Mouse (Mus musculus) kidney, embryonic 15.5 days (tissue): Measurements from ENCODE around the gene Sptbn4. TPM values are rescaled to one million over a fixed set of nuclear protein-coding genes. Genes with fewer than 3 reads are reported as not detected.

Experiments used
- ATAC-seq: fragments of 200-750 bp; cut with Nextera tagmentation; replicated peaks from 2 replicates; pipeline ENCODE4 v1.8.0; 2017; ENCODE audit warnings: moderate TSS enrichment; ENCODE audit not compliant: low FRiP score
- H3K27ac ChIP-seq: fragments of 300-500 bp; sonication (generic); 2 replicates; pipeline ENCODE4 v1.5.1; 2015; ENCODE audit warnings: mild to moderate bottlenecking, inconsistent platforms
- H3K27me3 ChIP-seq: fragments of 300-500 bp; sonication (generic); 2 replicates; pipeline ENCODE4 v1.6.1; 2015; ENCODE audit warnings: inconsistent platforms
- H3K36me3 ChIP-seq: fragments of 300-500 bp; sonication (generic); 2 replicates; pipeline ENCODE4 v1.6.1; 2015; ENCODE audit warnings: inconsistent platforms
- H3K4me1 ChIP-seq: fragments of 300-500 bp; sonication (generic); 2 replicates; pipeline ENCODE4 v1.6.1; 2015; ENCODE audit warnings: inconsistent platforms
- H3K4me2 ChIP-seq: fragments of 300-500 bp; sonication (generic); 2 replicates; pipeline ENCODE4 v1.6.1; 2015; ENCODE audit warnings: moderate library complexity, mild to moderate bottlenecking, inconsistent platforms
- H3K4me3 ChIP-seq: fragments of 300-500 bp; sonication (generic); replicated peaks from 2 replicates; pipeline ENCODE4 v1.5.1; 2015; ENCODE audit warnings: mild to moderate bottlenecking, inconsistent platforms
- H3K9ac ChIP-seq: fragments of 300-500 bp; sonication (generic); 2 replicates; pipeline ENCODE4 v1.6.1; 2015; ENCODE audit warnings: mild to moderate bottlenecking, inconsistent platforms
- H3K9me3 ChIP-seq: fragments of 300-500 bp; sonication (generic); replicated peaks from 2 replicates; pipeline ENCODE4 v1.6.1; 2016; ENCODE audit warnings: inconsistent platforms
- WGBS: fragments of 180-500 bp; shearing (Covaris S2); methylation state at CpG from one replicate; pipeline ENCODE4 v1.1.7; 2015; ENCODE audit warnings: mixed read lengths; 5-methylcytosine and 5-hydroxymethylcytosine counted together
- polyA plus RNA-seq: library from polyadenylated mRNA; unstranded; fragments of >200 nt; fragmentation: Nextera tagmentation; extraction: Ambion mirVana; gene quantifications from 2 replicates; pipeline ENCODE4 v1.2.1, GENCODE M21; 2015

Sptbn4 gene
- polyA plus RNA-seq, 1 experiment from 2014 or later: 0.39 TPM

DNA sequence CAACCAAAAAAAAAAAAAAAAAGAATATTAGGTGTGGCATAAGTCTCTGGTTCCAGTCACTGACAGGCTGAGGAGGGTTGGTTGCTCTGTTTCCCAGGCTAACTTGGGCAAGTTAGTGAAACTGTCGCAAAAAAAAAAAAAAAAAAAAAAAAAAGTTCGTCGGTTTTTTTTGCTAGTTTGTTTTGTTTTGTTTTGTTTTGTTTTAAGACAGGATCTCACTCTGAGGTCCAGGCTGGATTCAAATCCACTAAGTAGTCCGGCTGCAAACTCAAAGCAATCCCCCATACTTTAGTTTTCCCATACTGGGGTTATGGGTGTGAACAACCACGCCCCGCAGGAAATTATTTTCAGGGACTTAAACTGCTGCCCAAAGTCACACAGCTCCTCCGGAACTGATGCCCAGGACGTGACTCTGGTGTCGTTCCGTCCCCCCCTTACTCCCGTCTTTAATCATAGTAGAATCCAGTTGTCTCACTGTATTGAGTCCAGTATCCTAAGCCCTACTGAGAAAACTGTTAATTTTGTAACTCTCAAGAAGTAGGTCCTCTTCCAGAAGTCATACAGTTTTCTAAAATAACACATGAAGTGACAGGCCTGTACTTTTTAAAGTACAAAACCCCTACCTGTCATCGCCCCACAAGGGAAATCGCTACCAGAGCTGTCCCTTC, 38.8 kb upstream of the Sptbn4 start:
- ATAC-seq: no peak

DNA sequence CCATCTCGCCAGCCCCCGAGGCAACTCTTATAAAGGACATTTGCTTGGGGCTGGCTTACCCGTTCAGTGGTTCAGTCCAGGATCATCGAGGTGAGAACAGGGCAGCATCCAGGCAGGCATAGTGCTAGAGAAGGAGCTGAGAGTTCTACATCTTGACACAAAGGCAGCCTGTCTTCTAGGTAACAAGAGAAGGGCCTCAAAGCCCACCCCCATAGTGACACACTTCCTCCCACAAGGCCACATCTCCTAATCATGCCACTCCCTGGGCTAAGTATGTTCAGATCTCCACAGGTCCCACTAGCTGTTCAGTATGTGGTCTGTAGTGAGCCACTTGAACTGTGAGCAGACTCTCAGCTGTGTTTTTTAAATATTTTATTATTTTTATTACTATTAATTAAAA, 36.4 kb upstream of the Sptbn4 start:
- Histone ChIP-seq H3K27me3 (no peaks in the 10 kb centered on the region), H3K9me3 (no peaks in the 10 kb centered on the region), H3K4me1 (peaks cover 43% of the 10 kb centered on the region), H3K27ac (no peak overlapping the region), H3K36me3 (0 out of 2 replicates have a peak, but pooled peaks cover 4% of the 10 kb centered on the region), H3K4me3 (no peak overlapping the region), H3K9ac (no peak overlapping the region), H3K4me2 (no peak overlapping the region)
- ATAC-seq: no peak
- 90% methylated on average over 4 of the region's 4 CpGs for WGBS

More for the DNA sequence above, 38.8 kb upstream of the Sptbn4 start:
- Histone ChIP-seq H3K4me1 (peaks cover 54% of the 10 kb centered on the region), H3K27me3 (no peaks in the 10 kb centered on the region), H3K4me3 (peak overlapping the region; percentile 81), H3K9me3 (no peaks in the 10 kb centered on the region), H3K4me2 (peak overlapping the region; percentile 74), H3K9ac (peak overlapping the region; percentile 50), H3K27ac (peak overlapping the region; percentile 99), H3K36me3 (peaks cover 9% of the 10 kb centered on the region)
- 1% methylated on average over 13 of the region's 13 CpGs for WGBS

DNA sequence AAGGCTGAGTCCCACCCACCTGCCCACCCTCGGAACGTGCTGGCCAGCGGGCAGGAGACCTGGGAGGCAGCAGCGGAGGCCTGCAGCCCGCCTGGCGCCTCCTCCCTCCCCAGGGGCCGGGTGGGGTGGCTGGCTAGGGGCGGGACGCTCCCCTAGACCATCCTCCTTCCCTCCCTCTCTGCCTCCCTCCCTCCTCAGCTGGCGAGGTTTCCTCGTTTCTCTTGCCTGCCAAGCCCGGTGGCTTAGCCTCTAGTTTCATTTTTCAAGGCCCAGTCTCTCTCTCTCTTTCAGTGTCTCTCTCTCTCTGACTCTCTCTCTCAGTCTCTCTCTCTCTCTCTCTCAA, 34.1 kb upstream of the Sptbn4 start:
- H3K27me3 ChIP-seq: no peaks in the 10 kb centered on the region
- ATAC-seq: peak; percentile 95
- H3K36me3 ChIP-seq: peaks cover 24% of the 10 kb centered on the region
- WGBS: 0% methylated on average over 8 of the region's 12 CpGs
- H3K4me1 ChIP-seq: peaks cover 47% of the 10 kb centered on the region
- H3K9me3 ChIP-seq: no peaks in the 10 kb centered on the region
- peak overlapping the region; percentile 43 for H3K9ac ChIP-seq
- H3K4me3 ChIP-seq: peak overlapping the region; percentile 36
- peak overlapping the region; percentile 89 for H3K27ac ChIP-seq
- peak overlapping the region; percentile 58 for H3K4me2 ChIP-seq

DNA sequence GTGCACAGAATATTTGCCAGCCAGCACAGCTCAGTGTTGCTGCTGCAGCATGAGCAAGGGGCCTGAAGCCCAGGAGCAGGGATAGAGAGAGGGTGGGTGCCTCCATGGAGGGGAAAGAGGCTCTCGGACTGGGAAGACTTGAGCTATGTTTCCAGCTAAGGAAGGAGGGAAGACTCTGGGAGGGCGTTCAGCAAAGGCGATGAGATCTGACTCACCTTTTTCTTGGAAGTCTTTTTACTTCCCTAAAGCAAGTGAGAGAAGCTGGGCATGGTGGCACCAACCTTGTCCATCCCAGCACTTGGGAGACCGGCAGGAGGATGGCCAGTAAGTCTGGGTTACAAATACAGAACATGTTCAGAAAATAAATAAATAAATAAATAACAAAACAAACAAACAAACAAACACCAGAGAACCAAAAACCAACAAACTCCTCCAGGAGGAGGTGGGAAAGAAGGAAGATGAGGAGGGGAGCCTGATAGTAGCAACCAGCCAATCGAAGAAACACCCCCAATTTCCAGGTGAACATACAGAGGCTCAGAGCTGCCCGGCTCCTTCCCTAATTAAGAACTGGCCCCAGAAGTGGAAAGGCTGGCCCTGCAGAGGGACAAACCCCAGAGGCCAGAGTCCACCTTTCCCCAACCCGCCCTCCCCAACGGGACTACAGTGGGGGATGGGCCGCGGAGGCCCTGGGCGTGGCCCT, 33.6 kb upstream of the Sptbn4 start:
- H3K4me1 ChIP-seq: peaks cover 51% of the 10 kb centered on the region
- H3K9ac ChIP-seq: peak overlapping the region; percentile 43
- H3K36me3 ChIP-seq: peaks cover 29% of the 10 kb centered on the region
- H3K27ac ChIP-seq: peak overlapping the region; percentile 89
- ATAC-seq: no peak; the same call in 1 of the 2 replicates
- WGBS: 13% methylated on average over 10 of the region's 11 CpGs
- peak overlapping the region; percentile 36 for H3K4me3 ChIP-seq
- H3K9me3 ChIP-seq: no peaks in the 10 kb centered on the region
- H3K27me3 ChIP-seq: no peaks in the 10 kb centered on the region
- peak overlapping the region; percentile 58 for H3K4me2 ChIP-seq

DNA sequence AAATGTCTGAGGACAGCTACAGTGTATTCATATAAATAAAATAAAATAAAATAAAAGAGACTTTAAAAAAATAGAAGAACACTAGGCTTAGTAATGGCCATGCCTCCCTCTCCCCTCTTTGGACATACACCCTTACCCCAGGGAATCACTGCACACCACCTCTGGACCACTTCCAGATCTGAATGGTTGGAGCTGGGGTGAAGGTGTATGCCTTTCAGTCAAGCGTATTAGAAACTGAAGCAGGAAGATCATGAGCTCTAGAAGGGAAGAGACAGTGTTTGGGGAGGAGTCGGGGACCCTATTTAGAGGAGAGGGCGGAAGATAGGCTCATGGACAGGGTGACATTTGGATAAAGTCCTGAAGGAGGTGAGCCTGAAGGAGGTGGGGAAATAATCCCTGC, 33.0 kb upstream of the Sptbn4 start:
- WGBS: 86% methylated on average over 3 of the region's 3 CpGs
- Histone ChIP-seq H3K27ac (peak overlapping the region; percentile 89), H3K9ac (no peak overlapping the region), H3K9me3 (no peaks in the 10 kb centered on the region), H3K36me3 (peaks cover 33% of the 10 kb centered on the region), H3K4me1 (peaks cover 49% of the 10 kb centered on the region), H3K4me3 (peak overlapping the region; percentile 36), H3K27me3 (no peaks in the 10 kb centered on the region), H3K4me2 (peak overlapping the region; percentile 58)
- no peak for ATAC-seq

DNA sequence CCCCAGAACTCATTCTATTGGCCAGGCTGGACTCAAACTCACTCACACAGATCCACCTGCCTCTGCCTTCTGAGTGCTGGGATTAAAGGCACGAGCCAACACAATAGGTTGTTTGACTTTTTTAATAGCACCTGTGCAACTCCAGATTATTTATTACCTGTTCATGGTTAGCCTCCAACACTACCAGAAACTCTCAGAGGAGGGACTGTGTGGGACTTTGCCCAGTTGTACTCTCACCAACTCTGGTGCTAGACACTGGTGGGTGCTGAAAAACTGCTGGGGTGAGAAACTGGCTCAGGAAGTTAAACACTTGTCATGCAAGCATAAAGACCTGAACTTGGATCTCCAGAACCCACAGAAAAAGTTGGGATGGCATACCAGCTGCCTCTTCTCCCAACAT, 32.3 kb upstream of the Sptbn4 start:
- Histone ChIP-seq H3K27me3 (no peaks in the 10 kb centered on the region), H3K4me3 (no peak overlapping the region), H3K27ac (peak overlapping the region; percentile 89), H3K4me1 (peaks cover 55% of the 10 kb centered on the region), H3K36me3 (peaks cover 33% of the 10 kb centered on the region), H3K4me2 (no peak overlapping the region), H3K9ac (no peak overlapping the region), H3K9me3 (no peaks in the 10 kb centered on the region)
- WGBS: 49% methylated on average over 1 of the region's 1 CpGs
- no peak for ATAC-seq

DNA sequence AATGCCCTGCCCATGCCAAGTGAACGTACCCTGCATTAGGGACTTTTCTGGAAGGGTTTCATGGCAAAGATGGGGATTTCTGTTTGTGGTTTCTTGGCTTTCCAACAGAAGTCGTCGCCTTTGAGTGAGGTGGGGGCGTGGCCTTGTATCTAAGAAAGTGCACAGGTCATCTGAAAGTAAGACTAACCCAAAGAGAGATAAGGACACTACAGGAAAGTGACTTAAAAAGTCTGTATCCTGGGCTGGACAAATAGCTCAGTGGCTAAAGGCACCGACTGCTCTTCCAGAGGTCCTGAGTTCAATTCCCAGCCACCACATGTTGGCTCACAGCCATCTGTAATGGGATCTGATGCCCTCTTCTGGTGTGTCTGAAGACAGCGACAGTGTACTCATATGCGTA, 31.1 kb upstream of the Sptbn4 start:
- Histone ChIP-seq H3K27me3 (no peaks in the 10 kb centered on the region), H3K9ac (no peak overlapping the region), H3K9me3 (no peaks in the 10 kb centered on the region), H3K27ac (peak overlapping the region; percentile 45; the same call in 1 of the 2 replicates), H3K36me3 (peaks cover 33% of the 10 kb centered on the region), H3K4me3 (no peak overlapping the region), H3K4me1 (peaks cover 55% of the 10 kb centered on the region), H3K4me2 (no peak overlapping the region)
- no peak for ATAC-seq
- WGBS: 71% methylated on average over 7 of the region's 7 CpGs

DNA sequence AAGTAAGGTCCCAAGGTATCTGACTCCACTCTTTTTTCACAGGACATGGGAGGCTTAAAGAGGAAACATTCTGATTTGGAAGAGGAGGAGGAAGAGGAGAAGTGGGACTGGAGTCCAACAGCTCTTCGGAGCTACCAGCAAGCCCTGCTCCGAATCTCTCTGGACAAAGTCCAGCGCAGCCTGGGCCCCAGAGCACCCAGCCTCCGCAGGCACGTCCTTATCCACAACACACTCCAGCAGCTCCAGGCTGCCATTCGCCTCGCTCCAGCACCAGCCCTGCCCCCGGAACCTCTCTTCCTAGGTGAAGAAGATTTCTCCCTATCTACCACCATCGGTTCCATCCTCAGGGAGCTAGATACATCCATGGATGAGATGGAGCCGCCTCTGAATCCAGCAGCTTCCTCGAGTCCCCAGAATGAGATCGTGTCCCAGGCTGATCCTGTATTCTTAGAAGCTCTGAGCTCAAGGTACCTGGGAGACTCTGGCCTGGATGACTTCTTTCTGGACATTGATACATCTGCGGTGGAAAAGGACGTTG, 28.7 kb upstream of the Sptbn4 start:
- peaks cover 45% of the 10 kb centered on the region for H3K4me1 ChIP-seq
- no peak overlapping the region for H3K9ac ChIP-seq
- no peaks in the 10 kb centered on the region for H3K9me3 ChIP-seq
- WGBS: 93% methylated on average over 14 of the region's 14 CpGs
- H3K36me3 ChIP-seq: peaks cover 33% of the 10 kb centered on the region
- H3K4me3 ChIP-seq: no peak overlapping the region
- no peak overlapping the region for H3K4me2 ChIP-seq
- H3K27me3 ChIP-seq: no peaks in the 10 kb centered on the region
- peak overlapping the region; percentile 97; the same call in 1 of the 2 replicates for H3K27ac ChIP-seq
- no peak for ATAC-seq

DNA sequence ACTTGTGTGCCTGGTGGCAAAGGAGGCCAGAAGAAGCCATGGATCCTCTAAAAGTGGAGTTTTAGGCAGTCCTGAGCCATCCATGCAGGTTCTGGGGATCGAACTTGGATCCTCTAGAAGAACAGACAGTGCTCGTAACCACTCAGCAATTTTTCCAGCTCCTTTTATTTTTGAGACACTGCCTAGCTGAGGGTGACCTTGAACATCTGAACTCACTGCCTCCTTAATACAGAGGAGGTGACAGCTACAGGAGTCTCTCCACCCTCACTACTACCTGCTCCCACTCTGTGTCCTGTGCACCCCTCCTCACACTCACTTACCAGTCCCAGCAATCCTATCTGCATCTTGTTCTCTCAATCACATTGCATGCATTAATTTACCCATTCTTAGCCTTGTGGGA, 28.1 kb upstream of the Sptbn4 start:
- H3K4me3 ChIP-seq: peak overlapping the region; percentile 70; the same call in 1 of the 2 replicates

DNA sequence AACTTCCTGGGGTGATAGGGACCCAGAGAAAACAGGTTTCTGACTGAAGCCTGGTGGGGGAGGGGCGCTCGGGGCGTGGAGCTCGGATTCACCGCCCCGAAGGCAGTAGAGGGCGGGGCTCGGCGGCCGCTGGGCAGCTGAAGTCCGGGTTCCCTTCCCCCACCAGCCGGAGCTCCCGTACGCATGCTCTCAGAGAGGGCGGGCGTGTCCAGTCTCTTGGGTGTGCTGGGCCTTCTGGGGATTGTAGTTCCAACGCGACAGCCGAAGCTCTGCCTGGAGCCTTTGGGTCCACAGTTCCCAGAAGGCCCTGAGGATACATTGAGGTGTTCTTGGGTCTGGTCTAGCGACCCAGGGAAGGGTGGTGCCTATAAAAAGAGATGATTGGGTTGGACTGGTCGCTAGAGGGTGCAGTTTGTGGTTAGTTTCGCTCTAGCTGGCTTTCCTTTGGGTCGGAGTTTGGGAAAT, 27.0 kb upstream of the Sptbn4 start:
- H3K9ac ChIP-seq: peak overlapping the region; percentile 75
- H3K4me2 ChIP-seq: peak overlapping the region; percentile 76
- WGBS: under 1% methylated on average over 23 of the region's 23 CpGs
- peaks cover 35% of the 10 kb centered on the region for H3K4me1 ChIP-seq
- peak; percentile 94 for ATAC-seq
- no peaks in the 10 kb centered on the region for H3K27me3 ChIP-seq
- H3K36me3 ChIP-seq: peaks cover 31% of the 10 kb centered on the region
- H3K9me3 ChIP-seq: no peaks in the 10 kb centered on the region
- peak overlapping the region; percentile 70 for H3K4me3 ChIP-seq
- H3K27ac ChIP-seq: peak overlapping the region; percentile 97

More for the DNA sequence above, 28.1 kb upstream of the Sptbn4 start:
- Histone ChIP-seq H3K4me2 (peak overlapping the region; percentile 76), H3K27me3 (no peaks in the 10 kb centered on the region), H3K27ac (peak overlapping the region; percentile 97; the same call in 1 of the 2 replicates), H3K4me1 (peaks cover 39% of the 10 kb centered on the region), H3K9ac (no peak overlapping the region), H3K36me3 (peaks cover 33% of the 10 kb centered on the region), H3K9me3 (no peaks in the 10 kb centered on the region)
- WGBS: 94% methylated on average over 2 of the region's 2 CpGs
- no peak for ATAC-seq

DNA sequence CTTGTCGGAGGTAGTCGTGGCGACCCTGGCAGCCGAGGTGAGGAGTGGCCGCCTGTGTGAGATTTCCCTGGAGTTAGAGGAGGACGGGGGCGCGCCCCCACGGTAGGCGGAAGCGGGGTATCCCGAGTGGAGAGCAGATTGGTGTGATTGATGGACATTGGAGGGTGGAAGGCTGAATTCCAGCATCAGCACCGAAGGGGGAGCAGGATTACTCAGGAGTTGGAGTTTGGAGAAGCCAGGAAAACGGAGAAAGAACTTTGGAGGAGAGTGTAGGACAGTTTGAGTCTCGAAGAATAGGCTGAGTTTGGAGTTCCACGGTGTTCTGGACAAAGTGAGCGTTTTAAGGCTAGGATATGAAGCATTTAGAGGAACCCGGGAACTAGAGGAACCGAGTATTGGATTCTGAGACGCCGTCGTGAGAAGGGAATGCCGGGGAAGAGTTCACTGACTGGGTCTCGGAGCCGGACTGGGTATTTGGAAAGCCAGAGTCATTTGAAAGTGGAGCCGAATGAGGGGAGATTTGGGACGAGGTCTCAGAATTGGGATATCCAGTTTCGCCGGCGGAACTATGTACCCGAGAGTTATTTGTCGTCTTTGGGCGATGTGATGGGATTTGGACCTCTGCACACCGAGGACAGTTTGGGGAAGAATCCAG, 26.5 kb upstream of the Sptbn4 start:
- peak overlapping the region; percentile 70 for H3K4me3 ChIP-seq
- no peaks in the 10 kb centered on the region for H3K9me3 ChIP-seq
- H3K9ac ChIP-seq: peak overlapping the region; percentile 75
- peak overlapping the region; percentile 76 for H3K4me2 ChIP-seq
- WGBS: under 1% methylated on average over 34 of the region's 34 CpGs
- H3K4me1 ChIP-seq: peaks cover 33% of the 10 kb centered on the region
- no peaks in the 10 kb centered on the region for H3K27me3 ChIP-seq
- peaks cover 28% of the 10 kb centered on the region for H3K36me3 ChIP-seq
- no peak for ATAC-seq
- peak overlapping the region; percentile 97 for H3K27ac ChIP-seq
